Mouse (Mus musculus): ENCODE data around the gene Mr1. TPM values are rescaled to one million over a fixed set of nuclear protein-coding genes. Genes with fewer than 3 reads are reported as not detected.

The Mr1 gene
- polyA plus RNA-seq, 1 experiment, result 1.2 TPM

DNA sequence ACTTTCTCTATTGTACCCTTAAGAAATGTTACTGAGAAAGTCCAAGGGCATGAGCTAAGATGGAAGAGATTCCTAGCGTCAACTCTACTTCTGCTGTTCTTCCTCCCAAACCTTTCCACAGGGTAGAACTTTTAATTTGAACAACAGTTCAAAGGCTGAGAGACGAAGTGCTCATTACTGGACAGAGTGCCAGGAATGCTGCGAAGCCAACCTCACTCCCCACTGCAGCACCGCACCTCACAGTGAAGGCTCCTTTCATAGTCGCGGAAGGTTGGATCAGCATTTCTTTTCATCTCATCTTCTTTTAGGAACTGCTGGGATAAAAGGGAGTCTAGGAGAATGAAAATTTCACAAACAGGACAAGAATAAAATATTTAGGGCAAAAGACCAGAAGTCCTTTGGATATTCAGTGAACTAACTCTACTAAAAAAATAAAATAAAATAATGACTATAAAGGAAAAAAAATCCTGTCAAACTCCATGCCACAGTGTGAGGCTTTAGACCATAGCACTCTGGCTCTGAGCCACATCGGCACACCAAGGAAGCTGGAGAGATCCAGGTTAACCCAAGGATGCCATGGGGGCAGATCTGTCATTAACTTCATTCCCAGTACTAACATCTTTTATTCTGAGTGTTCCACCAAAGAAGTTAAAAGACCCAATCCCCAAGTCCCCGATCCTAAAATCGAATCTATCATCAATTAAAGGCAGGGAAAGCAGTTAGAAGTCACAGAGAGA, 52.5 kb downstream of the Mr1 start:
- no peaks in the 10 kb centered on the region for H3K27me3 ChIP-seq (ENCODE audit: control insufficient read depth, insufficient read depth, low read length)
- no peak overlapping the region for H3K4me3 ChIP-seq (ENCODE audit: control insufficient read depth, low read depth, low read length)
- TF ChIP-seq CTCF (IDR thresholded peaks at IDR 0.05; ENCODE audit: control insufficient read depth, insufficient read depth, insufficient replicate concordance, low read depth, low read length) (no peak), POLR2A (IDR thresholded peaks at IDR 0.05; ENCODE audit: control insufficient read depth, low read depth, low read length) (no peak)
- no peaks in the 10 kb centered on the region for H3K36me3 ChIP-seq (ENCODE audit: control insufficient read depth, insufficient read depth, low read length)
- H3K4me1 ChIP-seq (ENCODE audit: control insufficient read depth, insufficient read depth, low read length), result peaks cover 15% of the 10 kb centered on the region
- H3K27ac ChIP-seq (ENCODE audit: control insufficient read depth, insufficient read depth, low read depth, low read length), result 0 out of 2 replicates have a peak overlapping the region, but pooled peaks have one; percentile 15

DNA sequence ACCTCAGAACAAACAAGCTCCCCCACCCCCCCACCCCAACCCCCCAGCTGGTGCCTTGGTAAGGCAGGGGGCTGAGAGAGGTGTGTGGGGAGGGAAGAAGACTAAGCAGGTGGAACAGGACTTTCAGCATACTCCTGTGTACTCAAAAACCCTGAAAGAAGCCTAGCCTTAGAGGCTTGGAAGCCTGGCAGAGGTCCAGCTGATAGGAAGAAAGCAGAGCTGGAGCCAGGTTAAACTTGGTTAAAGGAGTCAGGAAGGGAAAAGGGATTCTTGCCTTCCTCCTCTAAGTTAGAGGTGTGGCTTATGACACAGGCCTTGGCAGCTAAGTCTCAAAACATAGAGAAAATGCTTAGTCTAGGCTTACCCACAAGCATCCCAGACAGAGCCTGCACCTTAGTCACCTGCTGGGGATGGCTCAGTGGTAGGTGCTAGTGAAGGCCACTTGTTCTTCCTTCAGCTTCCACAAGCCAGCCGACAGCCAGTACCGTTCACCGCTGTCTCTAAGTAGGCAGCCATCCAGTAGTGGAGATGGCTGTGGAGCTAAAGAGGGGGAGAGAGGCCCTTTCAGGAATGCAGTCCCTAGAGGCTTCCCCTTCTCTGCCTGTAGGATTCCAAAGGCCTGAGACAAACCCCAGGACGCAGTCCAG, 53.3 kb downstream of the Mr1 start:
- no peak overlapping the region for H3K4me3 ChIP-seq (ENCODE audit: control insufficient read depth, low read depth, low read length)
- TF ChIP-seq POLR2A (IDR thresholded peaks at IDR 0.05; ENCODE audit: control insufficient read depth, low read depth, low read length), result no peak
- no peak for TF ChIP-seq CTCF (IDR thresholded peaks at IDR 0.05; ENCODE audit: control insufficient read depth, insufficient read depth, insufficient replicate concordance, low read depth, low read length)
- H3K27me3 ChIP-seq (ENCODE audit: control insufficient read depth, insufficient read depth, low read length), result no peaks in the 10 kb centered on the region
- H3K36me3 ChIP-seq (ENCODE audit: control insufficient read depth, insufficient read depth, low read length), result no peaks in the 10 kb centered on the region
- peaks cover 15% of the 10 kb centered on the region for H3K4me1 ChIP-seq (ENCODE audit: control insufficient read depth, insufficient read depth, low read length)
- no peak overlapping the region for H3K27ac ChIP-seq (ENCODE audit: control insufficient read depth, insufficient read depth, low read depth, low read length)

- Histone ChIP-seq H3K4me1 (ENCODE audit: control insufficient read depth, insufficient read depth, low read length) (peaks cover 10% of the 10 kb centered on the region), H3K4me3 (ENCODE audit: control insufficient read depth, low read depth, low read length) (no peak overlapping the region), H3K27ac (ENCODE audit: control insufficient read depth, insufficient read depth, low read depth, low read length) (peak overlapping the region; percentile 25; the same call in 1 of the 2 replicates), H3K27me3 (ENCODE audit: control insufficient read depth, insufficient read depth, low read length) (no peaks in the 10 kb centered on the region), H3K36me3 (ENCODE audit: control insufficient read depth, insufficient read depth, low read length) (no peaks in the 10 kb centered on the region)
- TF ChIP-seq CTCF (IDR thresholded peaks at IDR 0.05; ENCODE audit: control insufficient read depth, insufficient read depth, insufficient replicate concordance, low read depth, low read length), result no peak
- TF ChIP-seq POLR2A (IDR thresholded peaks at IDR 0.05; ENCODE audit: control insufficient read depth, low read depth, low read length), result no peak
These were observed 54.5 kb downstream of the Mr1 start for GRCm38 (mm10) chr1:155091842-155092800.

DNA sequence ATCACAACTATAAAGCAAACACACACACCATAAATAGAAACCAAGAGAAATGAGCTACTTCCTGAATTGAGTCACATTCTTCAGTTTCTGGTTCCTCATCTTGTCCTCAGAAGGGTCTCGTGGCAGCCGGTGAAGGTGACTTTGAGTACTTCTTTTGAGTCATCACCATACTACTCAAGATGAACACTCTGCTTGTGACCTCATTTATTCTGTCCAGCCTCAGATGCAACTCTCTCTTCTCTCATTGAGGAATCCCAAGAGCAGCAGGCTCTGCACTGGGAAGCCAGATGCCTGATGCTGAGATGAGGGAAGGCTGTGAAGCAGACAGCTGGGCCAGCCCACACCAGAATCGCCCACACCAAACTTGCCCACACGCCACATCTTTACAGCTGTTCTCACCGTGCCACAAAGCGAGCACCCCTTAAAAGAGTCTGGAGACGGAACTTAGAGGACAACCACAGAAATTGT, 55.2 kb downstream of the Mr1 start:
- no peak overlapping the region for H3K27ac ChIP-seq (ENCODE audit: control insufficient read depth, insufficient read depth, low read depth, low read length)
- TF ChIP-seq POLR2A (IDR thresholded peaks at IDR 0.05; ENCODE audit: control insufficient read depth, low read depth, low read length) (no peak), CTCF (IDR thresholded peaks at IDR 0.05; ENCODE audit: control insufficient read depth, insufficient read depth, insufficient replicate concordance, low read depth, low read length) (no peak)

GRCm38 (mm10) chr1:155090736-155091135, 55.9 kb downstream of the Mr1 start:
- no peaks in the 10 kb centered on the region for H3K27me3 ChIP-seq (ENCODE audit: control insufficient read depth, insufficient read depth, low read length)
- H3K36me3 ChIP-seq (ENCODE audit: control insufficient read depth, insufficient read depth, low read length), result no peaks in the 10 kb centered on the region
- TF ChIP-seq POLR2A (IDR thresholded peaks at IDR 0.05; ENCODE audit: control insufficient read depth, low read depth, low read length) (no peak), CTCF (IDR thresholded peaks at IDR 0.05; ENCODE audit: control insufficient read depth, insufficient read depth, insufficient replicate concordance, low read depth, low read length) (no peak)
- H3K4me3 ChIP-seq (ENCODE audit: control insufficient read depth, low read depth, low read length), result no peak overlapping the region
- H3K27ac ChIP-seq (ENCODE audit: control insufficient read depth, insufficient read depth, low read depth, low read length), result no peak overlapping the region
- H3K4me1 ChIP-seq (ENCODE audit: control insufficient read depth, insufficient read depth, low read length), result peaks cover 13% of the 10 kb centered on the region

More for the DNA sequence above, 55.2 kb downstream of the Mr1 start:
- Histone ChIP-seq H3K36me3 (ENCODE audit: control insufficient read depth, insufficient read depth, low read length) (no peaks in the 10 kb centered on the region), H3K4me1 (ENCODE audit: control insufficient read depth, insufficient read depth, low read length) (peaks cover 10% of the 10 kb centered on the region), H3K27me3 (ENCODE audit: control insufficient read depth, insufficient read depth, low read length) (no peaks in the 10 kb centered on the region), H3K4me3 (ENCODE audit: control insufficient read depth, low read depth, low read length) (no peak overlapping the region)

DNA sequence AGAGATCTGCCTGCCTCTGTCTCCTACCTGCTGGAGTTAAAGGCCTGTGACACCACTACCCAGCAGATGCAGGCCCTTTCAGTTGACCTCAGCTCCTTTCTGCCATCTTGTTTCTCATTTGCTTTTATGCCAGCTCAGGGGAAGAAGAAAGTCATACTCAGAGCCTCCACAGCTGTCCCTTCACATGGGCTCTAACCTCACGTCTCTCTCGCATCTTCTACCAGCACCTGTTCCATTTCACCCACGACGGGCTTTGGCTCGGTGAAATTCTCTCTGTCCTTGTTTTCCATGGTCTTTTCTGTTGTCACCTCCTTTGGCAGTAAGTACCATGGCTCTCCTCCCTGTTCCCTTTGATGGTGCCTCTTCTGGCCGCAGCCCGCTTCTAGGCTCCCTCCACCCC, 56.3 kb downstream of the Mr1 start:
- H3K36me3 ChIP-seq (ENCODE audit: control insufficient read depth, insufficient read depth, low read length), result no peaks in the 10 kb centered on the region
- H3K4me1 ChIP-seq (ENCODE audit: control insufficient read depth, insufficient read depth, low read length), result peaks cover 13% of the 10 kb centered on the region
- no peaks in the 10 kb centered on the region for H3K27me3 ChIP-seq (ENCODE audit: control insufficient read depth, insufficient read depth, low read length)
- no peak overlapping the region for H3K27ac ChIP-seq (ENCODE audit: control insufficient read depth, insufficient read depth, low read depth, low read length)
- no peak overlapping the region for H3K4me3 ChIP-seq (ENCODE audit: control insufficient read depth, low read depth, low read length)
- no peak for TF ChIP-seq POLR2A (IDR thresholded peaks at IDR 0.05; ENCODE audit: control insufficient read depth, low read depth, low read length)
- no peak for TF ChIP-seq CTCF (IDR thresholded peaks at IDR 0.05; ENCODE audit: control insufficient read depth, insufficient read depth, insufficient replicate concordance, low read depth, low read length)
